Mouse (Mus musculus): ENCODE measurements around the gene Mpc2.

DNA sequence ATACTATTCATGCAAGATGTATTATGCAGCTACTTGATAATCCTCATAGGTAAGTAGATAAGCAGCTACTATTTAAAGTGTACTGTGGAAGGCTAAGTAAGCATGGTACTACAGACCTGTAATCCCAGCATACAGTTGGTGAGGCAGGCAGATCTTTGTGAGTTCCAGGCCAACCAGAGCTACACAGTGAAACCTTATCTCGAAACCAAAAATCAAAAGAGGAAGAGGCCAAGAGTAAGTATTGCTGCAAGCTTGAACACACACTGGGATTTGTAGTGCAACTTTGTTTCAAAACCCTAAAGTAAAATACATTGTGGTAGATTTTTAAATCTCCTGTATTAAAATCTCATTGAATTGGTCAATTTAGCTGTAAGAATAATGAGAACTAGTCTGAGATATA lies 11.1 kb downstream of the Mpc2 start:
- TF ChIP-seq CTCF (conservative IDR thresholded peaks at IDR 0.05; ENCODE audit: low read length) (no peak), POU5F1 (IDR thresholded peaks at IDR 0.05; ENCODE audit: borderline replicate concordance, low read length) (no peak), NANOG (IDR thresholded peaks at IDR 0.05; ENCODE audit: borderline replicate concordance, low read length) (no peak)
